Mouse (Mus musculus) cerebellum, adult 11 months (tissue): Measurements from ENCODE around the gene Slc38a2.

Source experiments
- DNase-seq: peaks from one replicate; pipeline ENCODE4 v3.0.0; 2022

Gene Slc38a2

DNA sequence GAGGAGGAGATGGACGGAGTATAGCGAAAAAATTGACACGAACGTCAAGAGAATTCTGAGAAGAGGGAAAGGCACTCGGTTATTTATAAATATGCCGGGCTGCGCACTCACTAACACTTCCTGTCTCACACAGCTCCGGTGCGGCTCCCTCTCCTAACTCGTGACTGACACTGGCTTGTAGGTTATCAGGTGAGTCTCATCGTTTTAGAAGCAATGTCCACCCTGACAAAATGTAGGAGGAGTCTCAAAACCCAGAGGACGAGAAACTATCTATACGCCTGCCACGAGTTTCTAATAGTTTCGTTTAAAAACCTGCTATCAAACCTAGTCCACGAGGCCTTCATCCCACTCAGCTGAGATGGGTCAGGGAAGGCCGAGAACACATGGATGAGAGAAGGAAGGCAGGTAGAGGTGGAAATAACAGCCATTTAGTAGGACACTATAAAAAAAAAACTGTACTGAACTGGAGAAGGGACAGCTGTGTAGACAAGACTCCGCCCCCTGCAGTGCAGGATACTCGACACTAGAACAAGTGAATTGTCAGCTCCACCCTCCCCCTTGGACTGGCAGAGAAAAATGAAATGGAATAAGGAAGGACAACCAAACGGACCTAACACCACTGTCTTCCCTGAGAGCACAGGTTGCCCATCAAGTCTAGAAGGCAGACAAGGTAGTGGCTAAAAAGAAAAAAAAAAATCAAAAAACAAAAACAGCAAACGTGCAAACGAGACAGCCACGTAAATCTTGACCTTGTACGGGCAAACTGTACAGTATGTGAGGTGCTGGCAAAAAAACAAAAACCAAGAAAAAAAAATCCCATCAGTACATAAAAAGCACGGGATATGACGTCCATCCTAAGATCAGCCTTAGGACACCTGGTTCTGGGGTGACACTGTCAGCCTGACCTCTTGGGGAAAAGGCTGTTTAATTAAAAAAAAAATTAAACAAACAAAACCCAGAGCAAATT lies 3.8 kb downstream of the Slc38a2 start:
- DNase-seq = no peak

DNA sequence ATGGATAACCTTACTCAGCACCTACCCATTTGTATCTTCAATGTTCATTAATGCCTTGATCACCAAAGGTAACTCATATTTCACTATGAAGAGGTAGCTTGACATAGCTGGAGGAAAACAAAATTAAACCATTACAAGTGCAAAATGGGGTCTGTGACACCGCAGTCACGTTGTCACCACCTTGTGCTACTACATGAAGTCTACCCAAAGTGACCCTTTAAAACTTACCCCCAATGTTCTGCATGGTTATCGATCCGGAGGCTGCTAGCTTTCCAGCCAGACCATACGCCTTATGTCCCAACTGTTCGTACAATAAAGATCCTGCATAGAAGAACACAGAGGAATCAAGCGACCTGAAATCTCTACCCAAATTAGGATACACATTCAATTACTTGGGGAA lies 4.5 kb downstream of the Slc38a2 start:
- no peak for DNase-seq

DNA sequence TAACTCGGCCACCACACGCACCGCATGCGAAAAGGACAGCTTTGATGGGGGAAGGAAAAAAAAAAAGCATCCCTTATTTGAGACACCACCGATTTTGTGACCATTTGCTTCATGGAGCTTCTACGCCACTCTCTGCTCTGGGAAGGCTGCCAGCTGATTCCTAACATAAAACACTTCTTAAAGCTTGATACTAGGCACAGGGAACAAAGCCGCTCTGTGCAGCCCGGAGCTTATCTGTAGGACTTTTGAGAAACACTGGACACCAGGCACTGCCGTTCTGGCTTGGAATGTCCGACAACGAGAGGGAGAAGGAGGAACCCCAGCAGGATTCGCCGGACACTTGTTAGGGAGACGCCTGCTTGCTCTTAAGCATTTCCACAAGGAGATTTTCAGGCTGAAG lies 5.8 kb downstream of the Slc38a2 start:
- no peak for DNase-seq

DNA sequence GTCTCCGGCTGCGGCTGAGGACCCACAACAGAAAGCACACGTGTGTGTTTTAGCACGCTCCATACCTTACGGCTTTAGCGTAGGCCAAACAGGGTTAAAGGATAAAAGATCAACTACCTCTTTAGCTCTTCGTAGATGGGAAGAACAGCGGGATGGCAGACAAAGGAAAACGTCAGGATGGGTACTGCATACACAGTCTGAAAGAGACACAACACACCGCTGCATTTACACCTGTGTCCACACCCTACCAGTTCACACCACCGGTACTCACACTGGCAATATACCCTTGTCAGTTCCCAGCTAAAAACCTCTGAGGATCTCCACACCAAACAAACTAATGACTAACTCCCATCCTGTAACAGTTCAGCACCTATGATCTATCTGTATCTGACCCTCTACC lies 7.1 kb downstream of the Slc38a2 start:
- DNase-seq = no peak

DNA sequence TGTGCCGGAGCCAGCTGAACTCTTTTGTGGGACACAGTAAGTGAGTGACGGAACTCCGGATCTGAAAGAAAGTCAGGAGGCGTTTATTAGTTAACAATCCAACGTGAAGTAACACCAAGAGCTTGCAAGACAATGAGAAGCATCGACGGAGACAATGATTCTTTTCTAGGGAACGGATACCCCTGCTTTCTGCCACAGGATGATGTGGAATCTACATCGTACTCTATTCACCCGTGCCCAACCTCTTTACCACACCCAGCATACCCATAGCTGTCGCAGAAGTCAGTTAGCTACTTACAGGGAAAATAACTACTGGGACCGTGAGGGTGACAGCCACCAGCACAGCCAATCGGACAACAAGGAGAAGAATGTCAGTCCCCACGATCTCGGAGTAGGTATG lies 8.1 kb downstream of the Slc38a2 start:
- DNase-seq = no peak

DNA sequence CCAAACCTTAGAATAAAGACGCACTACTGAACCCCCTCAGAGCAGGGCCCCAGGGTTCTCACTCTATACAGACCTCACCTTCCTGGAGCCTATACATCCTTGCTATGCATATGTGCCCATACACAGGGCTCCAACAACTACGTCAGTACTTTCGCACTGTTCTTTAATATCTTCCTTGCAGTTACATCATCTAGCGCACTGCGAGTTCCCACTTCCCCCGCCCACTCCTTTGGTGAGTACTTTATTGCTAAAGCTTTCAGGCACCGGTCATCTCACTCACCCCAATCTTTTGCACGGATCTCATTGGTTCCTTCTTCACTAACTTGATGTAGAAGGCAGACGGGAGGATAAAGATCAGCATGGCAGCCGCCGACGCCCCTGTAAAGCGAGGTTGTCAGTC lies 8.7 kb downstream of the Slc38a2 start:
- DNase-seq = no peak

DNA sequence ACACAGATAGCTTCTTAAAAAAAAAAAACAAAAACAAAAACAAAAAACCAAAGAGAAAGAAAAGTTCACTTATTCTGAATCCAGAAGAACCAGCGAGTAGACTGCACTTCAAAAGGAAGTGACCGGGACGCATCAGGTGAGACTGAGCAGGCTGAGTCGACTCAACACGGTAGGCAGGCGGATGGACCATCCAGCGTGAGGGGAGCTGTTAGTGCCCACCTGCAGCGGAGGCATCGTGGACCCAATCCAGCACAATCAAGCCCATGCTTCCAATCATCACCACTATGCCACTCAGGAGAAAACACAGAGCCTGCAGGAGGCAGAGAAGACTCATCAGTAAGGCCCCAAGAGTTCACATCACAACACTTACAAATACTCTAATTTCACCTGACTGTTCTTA lies 9.6 kb downstream of the Slc38a2 start:
- no peak for DNase-seq

DNA sequence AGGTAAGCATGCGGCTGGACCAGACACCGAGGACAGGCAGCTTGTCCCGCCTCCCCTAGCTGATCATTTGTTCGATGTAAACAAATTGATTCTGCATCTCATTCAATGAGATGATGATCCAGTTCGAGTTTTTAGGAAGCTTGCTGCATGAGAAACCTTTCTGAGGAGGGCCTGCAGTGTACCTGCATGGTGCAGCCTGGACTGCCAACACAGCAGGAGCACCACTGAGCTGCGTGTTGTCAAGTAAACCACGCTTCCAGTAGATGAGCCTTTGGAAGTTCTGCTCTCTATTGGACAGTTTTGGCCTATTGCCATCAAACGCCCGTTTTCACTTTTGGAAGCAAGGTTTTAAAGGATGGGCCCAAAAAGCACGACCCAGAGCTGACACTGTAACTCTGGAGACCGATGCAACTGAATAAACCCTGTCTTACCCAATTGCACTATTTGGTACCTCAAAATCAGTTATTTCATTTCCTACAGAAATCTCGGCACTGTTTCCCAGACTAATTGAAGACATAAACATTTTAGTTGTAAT lies 10.7 kb downstream of the Slc38a2 start:
- DNase-seq = no peak

DNA sequence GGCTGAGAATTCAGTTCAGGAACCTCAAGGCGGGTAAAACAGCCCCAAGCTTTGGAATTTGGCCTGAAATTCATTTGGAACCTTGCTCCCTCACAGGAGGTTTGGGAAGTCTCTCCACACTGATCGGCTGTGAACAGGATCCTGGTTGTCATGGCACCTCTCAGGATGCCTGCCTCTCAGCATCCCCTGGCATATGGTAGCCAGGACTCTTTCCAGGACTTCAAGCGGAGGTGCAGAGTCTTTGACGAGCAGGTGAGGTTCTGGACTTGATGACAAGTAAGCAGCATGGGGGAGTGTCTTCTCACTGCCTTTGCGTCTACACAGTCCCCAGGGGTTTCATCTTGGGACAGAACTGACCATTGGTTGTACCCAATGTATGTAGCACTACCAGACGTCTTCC lies 11.5 kb downstream of the Slc38a2 start:
- DNase-seq = no peak

DNA sequence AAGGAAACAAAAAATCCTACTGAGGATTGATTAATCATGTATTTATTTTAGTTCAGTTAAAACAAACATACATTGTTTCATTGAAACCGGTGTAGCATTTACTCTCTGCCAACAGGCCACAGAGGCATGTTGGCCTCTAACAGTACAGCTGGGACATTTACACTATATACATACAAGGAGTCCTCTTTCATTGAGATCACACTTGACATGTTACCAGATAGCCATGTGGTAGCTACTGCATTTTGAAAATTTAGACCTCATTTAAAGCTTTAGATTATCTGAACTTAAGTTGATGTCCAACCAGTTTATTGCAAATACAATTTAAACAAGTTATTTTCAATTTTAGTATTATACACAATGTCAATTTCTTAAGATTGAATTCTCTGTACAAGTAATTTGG lies 12.2 kb downstream of the Slc38a2 start:
- DNase-seq = no peak

DNA sequence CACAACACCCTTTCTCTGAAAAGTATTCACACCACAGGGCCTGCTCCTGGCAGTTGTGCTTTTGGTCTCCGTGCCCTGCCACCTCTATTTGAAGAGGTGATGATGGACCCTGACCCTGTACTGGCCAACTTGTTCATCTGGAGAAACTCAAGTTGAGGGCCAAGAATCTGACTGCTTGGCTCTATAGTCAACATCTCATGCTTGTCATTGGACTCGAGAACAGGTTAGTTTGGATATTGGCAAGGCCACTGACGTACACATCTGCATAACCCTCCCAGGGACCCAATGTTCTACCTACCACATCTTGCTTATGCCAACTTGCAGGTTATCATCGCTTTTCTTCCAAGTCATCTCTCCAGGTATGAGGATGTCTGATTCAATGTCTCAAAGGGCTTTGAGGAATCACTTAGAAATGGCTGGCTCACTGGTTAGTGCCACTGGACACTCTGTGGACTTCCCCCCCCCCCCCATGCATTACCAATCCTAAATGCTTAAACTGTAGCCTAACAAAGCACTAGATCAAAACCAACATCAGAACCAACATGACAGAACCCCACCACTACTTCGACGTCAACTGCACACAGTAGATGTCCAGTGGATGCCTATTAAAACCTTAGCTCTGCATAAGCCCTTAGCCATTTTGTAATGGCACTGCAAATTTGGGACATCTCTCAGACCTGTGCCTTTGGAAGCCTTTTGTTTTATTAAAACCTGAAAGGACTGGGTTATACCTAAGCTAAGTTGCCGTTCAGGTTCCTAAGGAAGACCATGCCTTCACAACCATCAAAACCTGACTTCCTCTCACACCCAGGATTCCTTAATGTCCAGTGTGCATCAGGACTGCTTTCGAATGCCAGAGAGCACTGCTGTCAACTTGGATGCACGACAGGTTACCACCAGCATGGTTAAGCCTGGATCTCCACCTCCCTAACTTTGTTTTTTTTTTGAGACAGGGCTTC lies 13.1 kb downstream of the Slc38a2 start:
- DNase-seq = no peak

DNA sequence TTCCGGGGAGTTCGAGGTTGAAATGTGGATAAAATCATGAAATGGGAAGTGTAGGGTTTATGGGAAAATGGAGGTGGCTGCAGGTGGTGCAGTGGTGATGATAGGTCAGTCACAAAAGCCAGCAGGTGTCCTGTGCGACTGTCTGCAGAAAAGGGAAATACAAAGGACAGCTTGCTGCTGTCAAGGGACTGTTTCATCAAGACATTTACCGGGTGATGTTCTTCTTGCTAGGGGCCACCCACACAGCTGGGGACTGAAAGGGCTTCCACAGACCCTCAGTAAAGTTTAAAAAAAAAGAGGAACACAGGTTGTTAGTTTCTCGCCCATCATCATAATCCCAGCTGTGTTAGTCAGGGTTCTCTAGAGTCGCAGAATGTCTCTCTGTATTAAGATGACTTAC lies 14.3 kb downstream of the Slc38a2 start:
- DNase-seq = no peak

DNA sequence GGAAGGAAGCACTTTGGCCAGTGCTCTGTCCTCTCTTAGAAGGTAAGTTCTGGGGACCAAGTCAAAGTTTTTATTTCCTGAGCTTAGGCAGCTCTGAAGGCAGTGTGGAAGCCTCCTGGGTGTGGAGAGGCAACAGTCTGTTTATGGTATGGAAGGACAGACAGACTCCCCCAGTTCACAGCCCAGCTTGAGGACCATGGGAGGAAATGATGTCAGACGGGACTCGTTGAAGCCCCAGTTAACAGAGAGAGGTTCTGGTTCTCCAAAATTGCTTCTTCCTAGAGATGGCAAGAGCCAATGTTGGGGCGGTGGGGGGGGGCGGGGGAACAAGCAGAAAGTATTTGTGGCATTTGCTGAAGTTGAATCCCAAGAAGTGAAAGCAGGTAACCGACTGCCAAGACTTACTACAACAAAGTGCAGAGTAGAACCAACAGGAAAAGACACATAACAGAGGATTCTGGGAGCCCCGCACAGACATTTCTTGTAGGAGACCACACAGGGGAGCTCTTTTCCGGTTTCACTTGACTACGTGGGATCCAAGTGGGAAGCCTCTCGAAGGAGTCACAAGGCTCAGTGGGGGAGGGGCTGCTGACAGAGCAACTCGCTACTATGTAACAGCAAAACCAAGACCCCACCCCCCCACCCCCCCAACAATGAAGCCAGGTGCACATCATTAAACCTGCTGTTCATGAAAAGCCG lies 15.2 kb downstream of the Slc38a2 start:
- DNase-seq = no peak

DNA sequence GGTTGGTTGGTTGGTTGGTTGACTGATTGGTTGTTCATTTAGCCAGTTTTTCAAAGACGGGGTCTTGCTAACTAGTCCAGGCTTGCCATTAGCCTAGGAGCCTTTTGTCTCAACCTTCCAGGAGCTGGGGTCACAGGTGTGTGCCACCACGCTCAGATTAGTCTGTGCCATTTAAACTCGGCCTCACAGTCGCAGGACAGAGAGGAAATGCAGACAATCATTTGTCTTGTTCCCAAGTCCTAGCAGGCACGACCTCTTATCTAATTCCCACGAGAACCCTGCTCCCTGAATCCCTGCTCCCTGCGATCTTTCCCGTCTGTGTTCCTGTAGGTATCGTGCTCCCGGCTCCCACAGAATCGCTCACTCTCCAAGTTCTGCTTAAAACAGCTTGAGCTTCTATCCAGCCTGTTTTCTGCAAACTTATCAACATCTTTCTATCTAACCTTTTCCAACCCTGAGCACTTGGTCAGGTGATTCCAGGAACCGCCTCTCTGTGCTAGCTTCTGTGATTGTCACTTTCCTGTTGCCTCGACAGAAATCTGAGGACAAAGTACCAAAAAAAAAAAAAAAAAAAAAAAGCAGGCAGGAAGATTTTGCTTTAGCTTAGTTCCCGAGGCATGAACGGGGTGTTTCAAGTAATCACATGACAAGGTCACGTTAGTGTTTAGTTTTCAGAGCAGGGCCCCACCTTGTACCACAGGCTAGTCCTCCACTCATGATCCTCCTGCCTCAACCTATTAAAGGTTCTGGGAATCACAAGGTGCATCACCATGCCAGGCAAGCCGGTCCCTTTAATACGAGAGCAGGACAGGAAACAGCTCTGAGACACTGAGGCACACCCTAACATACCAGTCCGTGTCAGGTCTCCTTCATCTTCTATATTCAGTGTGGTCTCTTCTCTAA lies 20.4 kb downstream of the Slc38a2 start:
- DNase-seq = no peak

DNA sequence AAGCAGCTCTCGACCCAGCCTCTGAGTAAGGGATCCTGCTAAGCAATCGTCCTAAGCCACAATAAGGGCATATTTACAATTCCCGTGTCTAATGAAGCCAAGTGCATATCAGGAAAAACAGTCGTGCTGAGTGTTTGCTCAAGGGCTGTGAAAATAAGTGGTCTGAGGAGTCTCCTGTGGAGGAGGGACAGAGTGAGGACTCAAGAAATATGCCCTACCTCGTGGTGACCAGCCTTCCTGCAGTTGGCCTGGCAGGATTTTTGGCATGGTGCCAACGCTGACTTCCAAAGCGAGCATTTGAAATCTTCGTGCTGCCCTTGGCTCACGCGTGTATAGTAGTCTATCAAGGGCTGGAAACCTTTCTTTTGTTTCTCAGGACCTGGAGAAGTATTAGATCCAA lies 23.0 kb downstream of the Slc38a2 start:
- no peak for DNase-seq

DNA sequence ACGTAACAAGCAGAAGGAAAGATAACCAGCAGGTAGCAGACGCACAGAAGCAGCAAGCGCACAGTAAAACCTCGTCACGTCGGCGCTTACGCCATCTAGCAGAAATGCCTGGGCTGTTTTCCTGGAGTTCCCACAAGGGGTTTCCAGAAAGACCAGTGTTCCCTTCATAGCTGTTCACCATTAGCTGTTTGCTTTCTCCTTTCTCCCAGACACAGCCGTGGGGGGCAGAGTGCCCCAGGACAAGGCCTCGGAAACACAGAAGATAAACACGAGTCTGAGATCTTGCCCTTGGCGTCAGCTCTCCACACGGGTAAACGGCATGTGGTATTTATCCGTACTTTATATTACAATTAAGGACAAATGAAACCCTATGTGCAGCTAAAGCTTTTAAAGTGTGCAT lies 23.8 kb downstream of the Slc38a2 start:
- no peak for DNase-seq

DNA sequence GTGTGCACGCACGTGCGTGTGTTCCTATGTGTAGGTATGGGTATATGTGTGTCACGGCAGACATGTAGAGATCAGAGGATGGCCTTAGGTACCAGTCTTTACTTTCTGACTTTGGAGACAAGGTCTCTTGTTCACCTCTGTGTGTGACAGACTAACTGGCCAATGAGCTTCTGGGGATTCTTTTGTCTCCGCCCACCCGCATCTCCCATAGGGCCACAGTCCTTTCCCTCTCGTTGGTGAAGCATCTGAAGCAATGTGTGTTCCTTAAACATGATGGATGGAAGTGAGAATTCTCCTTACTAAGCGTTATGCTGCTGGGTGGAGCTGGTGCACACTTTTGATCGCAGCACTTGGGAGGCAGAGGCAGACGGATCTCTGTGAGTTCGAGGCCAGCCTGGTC lies 24.5 kb downstream of the Slc38a2 start:
- DNase-seq = no peak

DNA sequence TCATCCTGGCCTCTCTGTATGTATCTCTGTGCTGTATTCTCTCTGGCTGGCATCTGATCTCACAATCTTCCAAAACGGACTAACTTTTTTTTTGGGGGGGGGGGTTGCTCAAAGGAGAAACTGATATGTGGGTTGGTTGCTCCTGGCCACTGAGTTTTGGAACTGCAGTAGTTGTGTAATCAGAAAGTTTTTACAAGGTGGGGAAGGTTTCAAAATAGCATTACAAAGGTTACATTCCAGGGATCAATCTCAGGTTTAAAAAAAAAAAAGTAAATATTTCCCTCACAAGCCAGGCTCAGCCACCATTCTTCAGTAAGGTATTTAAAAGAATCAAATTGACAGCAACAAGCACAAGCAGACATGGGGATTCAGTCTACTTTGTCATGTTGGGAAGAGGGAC lies 25.4 kb downstream of the Slc38a2 start:
- DNase-seq = no peak

DNA sequence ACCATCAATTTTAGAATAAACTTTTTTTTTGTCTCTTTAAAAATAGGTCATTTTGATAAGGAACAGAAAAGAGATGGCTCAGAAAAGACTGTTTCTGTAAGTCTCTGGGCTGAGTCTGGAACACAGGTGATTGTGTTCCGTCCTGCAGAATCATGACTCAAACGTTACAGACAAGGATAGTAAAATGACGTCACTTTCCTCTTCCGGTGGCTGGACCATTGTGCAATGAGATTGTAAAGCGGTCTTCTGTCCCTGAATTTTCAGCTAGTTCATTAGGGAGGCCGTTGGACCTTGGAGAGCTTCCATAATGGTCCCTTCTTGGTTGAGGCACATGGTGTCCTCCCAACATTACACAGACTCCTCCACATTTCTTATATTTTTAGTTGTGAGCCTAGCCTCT lies 29.8 kb downstream of the Slc38a2 start:
- no peak for DNase-seq

DNA sequence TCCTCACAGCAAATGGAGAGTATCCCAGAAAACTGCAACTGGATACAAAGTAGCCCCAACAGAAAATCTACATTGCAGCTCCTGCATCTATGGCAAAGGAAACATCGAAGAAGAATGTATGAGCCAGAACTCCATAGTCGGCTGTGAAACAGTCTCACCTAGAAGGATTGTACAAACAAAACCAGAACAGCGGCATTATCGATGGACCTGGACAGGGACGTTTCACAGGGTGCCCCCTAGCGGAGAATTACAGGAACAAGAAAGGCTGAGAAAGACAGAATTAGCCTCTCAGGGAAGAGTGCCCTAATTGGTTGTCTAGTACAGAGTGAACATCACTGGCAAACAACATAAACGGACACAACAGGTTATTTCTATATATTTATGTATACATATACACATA lies 32.9 kb downstream of the Slc38a2 start:
- DNase-seq = peak; percentile 56

DNA sequence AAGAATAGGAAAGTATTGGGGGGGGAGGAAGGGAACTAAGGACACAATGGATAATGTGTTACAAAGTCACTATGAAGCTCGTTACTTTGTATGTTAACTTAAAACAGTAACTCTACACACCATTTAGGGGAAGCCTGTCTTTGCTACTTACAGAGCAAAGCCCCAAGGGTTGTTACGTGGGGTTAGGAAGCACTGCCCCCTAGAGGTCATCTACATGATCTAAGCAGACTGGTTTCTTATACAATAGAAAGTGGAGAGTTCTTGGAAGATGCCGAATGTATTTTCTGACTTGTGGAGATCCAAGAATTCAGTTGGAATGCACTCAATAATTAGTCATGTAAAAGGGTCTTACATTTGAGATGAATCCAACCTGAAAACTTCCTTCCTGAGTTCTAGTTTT lies 33.6 kb downstream of the Slc38a2 start:
- DNase-seq = peak; percentile 68
